Mouse (Mus musculus) bone marrow macrophage, adult 2 months (primary cell): ENCODE results near the gene Arhgap11a.

ENCODE experiments used
- CTCF ChIP-seq: IDR thresholded peaks from 2 replicates; pipeline ENCODE4 v1.5.1; 2012; ENCODE audit warnings: low read depth, mild to moderate bottlenecking, low read length, moderate library complexity
- POLR2A ChIP-seq: IDR thresholded peaks from 2 replicates; pipeline ENCODE4 v1.6.1; 2012; ENCODE audit warnings: mild to moderate bottlenecking, low read depth, low read length, borderline replicate concordance

DNA sequence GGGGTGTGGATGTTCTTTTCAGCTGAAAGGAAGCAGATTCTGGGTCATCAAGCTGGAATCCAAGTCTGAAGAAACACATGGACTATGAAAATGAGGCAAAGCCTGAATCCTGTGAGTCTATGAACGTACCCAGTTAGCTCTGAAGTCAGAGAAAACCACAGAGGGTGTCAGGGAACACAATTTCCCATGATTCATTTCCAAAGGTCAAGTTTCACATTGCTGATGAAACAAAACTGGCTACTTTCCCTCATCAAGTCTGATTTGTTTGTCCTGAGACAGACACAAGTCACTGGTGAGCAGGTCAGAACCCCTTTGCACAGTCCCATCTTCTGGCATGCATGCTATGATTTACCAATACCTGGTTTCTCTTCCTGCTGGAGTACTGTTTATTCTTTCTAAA lies 37.6 kb upstream of the Arhgap11a start:
- TF ChIP-seq POLR2A (no peak), CTCF (no peak)
